Mouse (Mus musculus): ENCODE measurements around the gene Lrriq4. TPM values are rescaled to one million over a fixed set of nuclear protein-coding genes. Genes with fewer than 3 reads are reported as not detected.

Lrriq4 gene
- polyA plus RNA-seq (2012; fragmentation: generic; extraction: Trizol), result not detected

GRCm38 (mm10) chr3:30644207-30644606, at the start of gene Lrriq4:
Gene Lrriq4, plus strand, starts transcription at chr3:30644507.

GRCm38 (mm10) chr3:30599711-30600545, 44.4 kb upstream of the Lrriq4 start, which contains the start of gene Actrt3:
Gene Actrt3, minus strand, starts transcription at chr3:30599939.

GRCm38 (mm10) chr3:30602065-30602739, 42.1 kb upstream of the Lrriq4 start, which contains the start of gene Mynn:
Gene Mynn, plus strand, starts transcription at chr3:30602065.

GRCm38 (mm10) chr3:30647440-30648090, 3.3 kb downstream of the Lrriq4 start, which contains the start of gene Lrrc34:
Gene Lrrc34, minus strand, starts transcription at chr3:30647869.

GRCm38 (mm10) chr3:30699711-30700505, 55.6 kb downstream of the Lrriq4 start, which contains the start of gene Lrrc31:
Gene Lrrc31, minus strand, starts transcription at chr3:30699843.

Other genes with a start within 250 kb of the Lrriq4 start
- gene Mecom, start 96.5 kb upstream of the Lrriq4 start, polyA plus RNA-seq (2012; fragmentation: generic; extraction: Trizol), result 10 to 100 TPM in 1 of 2 experiments, 1 to 10 TPM in 1; 1.8 to 20.0 TPM
- gene Actrt3, start 44.6 kb upstream of the Lrriq4 start, polyA plus RNA-seq (2012; fragmentation: generic; extraction: Trizol), result under 1 TPM; 0.01 to 0.04 TPM
- 1 to 10 TPM in 1 of 2 experiments, under 1 TPM in 1; 0.19 to 2.8 TPM for gene Mynn, start 42.4 kb upstream of the Lrriq4 start, polyA plus RNA-seq (2012; fragmentation: generic; extraction: Trizol)
- gene Lrrc34, start 3.4 kb downstream of the Lrriq4 start, polyA plus RNA-seq (2012; fragmentation: generic; extraction: Trizol), result not detected
- not detected for gene Lrrc31, start 55.3 kb downstream of the Lrriq4 start, polyA plus RNA-seq (2012; fragmentation: generic; extraction: Trizol)
- not detected for gene Samd7, start 101.8 kb downstream of the Lrriq4 start, polyA plus RNA-seq (2012; fragmentation: generic; extraction: Trizol)
- 10 to 100 TPM in 1 of 2 experiments, 1 to 10 TPM in 1; 3.1 to 26.1 TPM for gene Sec62, start 148.4 kb downstream of the Lrriq4 start, polyA plus RNA-seq (2012; fragmentation: generic; extraction: Trizol)
- under 1 TPM in 1 of 2 experiments, not detected in 1; 0.24 TPM for gene Gpr160, start 211.4 kb downstream of the Lrriq4 start, polyA plus RNA-seq (2012; fragmentation: generic; extraction: Trizol)

Measured in C3H10T1/2 (cell line).